Mouse (Mus musculus) kidney, postnatal 0 days (tissue): Measurements from ENCODE around the gene Ip6k1. TPM values are rescaled to one million over a fixed set of nuclear protein-coding genes. Genes with fewer than 3 reads are reported as not detected.
A peak's percentile ranks its signal among the peaks of the same experiment; 100 is the strongest.

Experiments used
- ATAC-seq: fragments of 200-750 bp; cut with Nextera tagmentation; replicated peaks from 2 replicates; pipeline ENCODE4 v1.8.0; 2017; ENCODE audit warnings: low read depth, moderate number of reproducible peaks, moderate TSS enrichment, moderate library complexity; ENCODE audit not compliant: low FRiP score
- DNase-seq: peaks from one replicate; pipeline ENCODE4 v3.0.0-alpha.2; 2016; ENCODE audit warnings: low spot score
- H3K27ac ChIP-seq: fragments of 300-500 bp; sonication (generic); 2 replicates; pipeline ENCODE4 v1.5.1; 2014; ENCODE audit warnings: mild to moderate bottlenecking
- H3K27me3 ChIP-seq: fragments of 300-500 bp; sonication (generic); 2 replicates; pipeline ENCODE4 v1.6.1; 2014; ENCODE audit warnings: low read length, mixed read lengths; ENCODE audit not compliant: insufficient read depth
- H3K36me3 ChIP-seq: fragments of 300-500 bp; sonication (generic); 2 replicates; pipeline ENCODE4 v1.6.1; 2014; ENCODE audit warnings: low read length, mixed read lengths; ENCODE audit not compliant: insufficient read depth
- H3K4me1 ChIP-seq: fragments of 300-500 bp; sonication (generic); replicated peaks from 2 replicates; pipeline ENCODE4 v1.6.1; 2014; ENCODE audit warnings: antibody characterized with exemption, low read length, mixed read lengths; ENCODE audit not compliant: insufficient read depth
- H3K4me2 ChIP-seq: fragments of 300-500 bp; sonication (generic); 2 replicates; pipeline ENCODE4 v1.6.1; 2014; ENCODE audit warnings: mild to moderate bottlenecking, low read length, moderate library complexity, mixed read lengths
- H3K4me3 ChIP-seq: fragments of 300-500 bp; sonication (generic); replicated peaks from 2 replicates; pipeline ENCODE4 v1.5.1; 2014; ENCODE audit warnings: low read depth, low read length
- H3K9ac ChIP-seq: fragments of 300-500 bp; sonication (generic); 2 replicates; pipeline ENCODE4 v1.6.1; 2014; ENCODE audit warnings: low read depth, low read length
- H3K9me3 ChIP-seq: fragments of 300-500 bp; sonication (generic); replicated peaks from 2 replicates; pipeline ENCODE4 v1.6.1; 2016; ENCODE audit warnings: low read length, inconsistent platforms, mixed read lengths
- CTCF ChIP-seq: IDR thresholded peaks from 2 replicates; pipeline ENCODE4 v1.5.1; 2016; ENCODE audit warnings: antibody characterized with exemption, low read depth, mild to moderate bottlenecking, moderate library complexity
- WGBS: fragments of 180-500 bp; shearing (Covaris S2); extraction: QIAGEN DNeasy Blood & Tissue Kit; methylation state at CpG from one replicate; pipeline ENCODE4 v1.1.7; 2014; 5-methylcytosine and 5-hydroxymethylcytosine counted together
- polyA plus RNA-seq: library from polyadenylated mRNA; unstranded; fragments of >200 nt; fragmentation: Nextera tagmentation; extraction: Ambion mirVana; gene quantifications from 2 replicates; pipeline ENCODE4 v1.2.1, GENCODE M21; 2015

Ip6k1 gene
- polyA plus RNA-seq, 1 experiment from 2014 or later, result 46.9 TPM

DNA sequence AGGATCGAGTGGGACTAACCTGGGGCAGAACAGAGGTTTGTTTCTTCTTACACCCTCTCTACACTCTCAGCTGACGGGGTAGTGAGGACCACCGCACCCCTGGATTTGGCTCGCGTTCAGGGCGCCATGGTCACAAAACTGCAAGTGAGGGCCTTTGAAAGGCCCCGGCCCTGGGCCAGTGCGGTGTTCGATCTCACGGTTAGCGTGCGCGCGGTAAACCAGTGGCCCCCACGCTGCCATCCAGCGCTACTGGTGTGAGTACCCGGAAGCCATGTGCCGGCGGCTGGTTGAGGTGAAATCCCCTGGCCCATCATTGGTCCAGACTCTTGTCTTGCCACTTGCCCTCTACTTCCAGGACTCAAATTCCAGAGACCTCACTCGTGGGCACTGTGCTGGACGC lies 6.8 kb upstream of the Ip6k1 start:
- Histone ChIP-seq H3K4me1 (no peaks in the 10 kb centered on the region), H3K27ac (no peak overlapping the region), H3K36me3 (no peaks in the 10 kb centered on the region), H3K4me3 (no peak overlapping the region), H3K27me3 (no peaks in the 10 kb centered on the region), H3K4me2 (no peak overlapping the region), H3K9ac (no peak overlapping the region), H3K9me3 (no peaks in the 10 kb centered on the region)
- no peak for TF ChIP-seq CTCF
- ATAC-seq (no peak), DNase-seq (no peak)
- 92% methylated on average over 21 of the region's 21 CpGs for WGBS

DNA sequence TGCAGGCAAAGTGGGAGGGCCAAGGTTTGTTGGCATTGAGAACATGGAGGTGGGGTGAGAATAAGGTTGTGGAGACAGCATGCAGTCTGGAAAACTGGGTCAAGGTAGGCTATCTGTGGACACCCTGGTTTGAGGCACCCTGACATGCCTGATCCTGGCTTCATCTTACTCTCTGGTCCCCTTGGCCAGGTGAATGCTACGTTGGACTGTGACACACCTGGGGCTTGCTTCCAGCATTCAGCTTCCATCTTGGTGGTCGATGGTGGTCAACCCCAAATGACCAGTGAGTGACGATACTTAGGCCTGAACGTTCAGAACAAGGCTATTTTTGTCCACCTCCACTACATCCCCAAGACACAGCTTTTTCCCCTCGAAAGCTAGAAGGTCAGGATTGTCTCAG lies 6.3 kb upstream of the Ip6k1 start, which contains the start of gene Gm20662:
Gene Gm20662, plus strand, starts transcription at position 301 of the 400 bp plus-strand sequence.
- H3K27me3 ChIP-seq, result no peaks in the 10 kb centered on the region
- H3K27ac ChIP-seq, result no peak within 1 kb of the TSS
- no peak within 1 kb of the TSS for H3K4me2 ChIP-seq
- H3K4me1 ChIP-seq, result no peaks in the 10 kb centered on the region
- no peak for TF ChIP-seq CTCF
- no peak within 1 kb of the TSS for H3K4me3 ChIP-seq
- no peak for ATAC-seq
- no peaks in the 10 kb centered on the region for H3K36me3 ChIP-seq
- 91% methylated on average over 5 of the region's 5 CpGs for WGBS
- no peaks in the 10 kb centered on the region for H3K9me3 ChIP-seq
- no peak within 1 kb of the TSS for H3K9ac ChIP-seq
- no peak for DNase-seq

DNA sequence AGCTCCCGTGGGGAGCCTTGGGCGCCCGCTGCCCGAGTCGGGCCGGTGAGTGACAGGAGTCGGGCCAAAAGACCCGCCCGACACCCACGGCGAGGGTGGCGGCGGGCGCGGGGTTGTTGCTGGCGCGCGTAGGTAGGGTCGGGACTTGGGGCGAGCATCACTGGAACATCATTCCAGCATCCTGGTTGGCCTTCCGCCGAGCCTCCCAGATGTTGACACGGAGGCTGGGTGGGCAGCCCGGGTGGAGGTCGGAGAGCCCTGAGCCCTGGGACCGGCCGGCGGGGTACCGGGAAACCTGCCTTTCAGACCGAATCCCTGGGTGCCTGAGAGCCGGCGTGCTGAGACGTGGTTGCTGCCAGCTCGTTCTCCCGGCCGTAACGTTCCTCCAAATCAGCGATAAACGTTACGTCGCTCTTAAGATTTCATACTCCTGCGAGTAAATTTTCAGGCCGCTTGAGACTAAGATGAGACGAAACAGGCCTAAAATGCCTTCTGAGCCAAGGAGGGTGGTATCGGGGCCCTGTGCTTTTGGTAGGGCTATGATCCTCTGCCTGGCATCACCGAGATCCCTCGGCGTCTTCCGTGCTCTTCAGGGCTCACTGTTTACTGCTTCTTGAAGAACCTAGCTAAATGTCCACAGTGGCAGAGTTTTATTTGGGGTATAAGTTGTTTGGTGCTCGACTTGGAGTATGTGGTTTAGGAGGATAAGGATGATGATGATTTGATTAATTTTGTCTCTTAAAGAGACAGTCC lies 653 bp downstream of the Ip6k1 start:
- Histone ChIP-seq H3K27me3 (no peaks in the 10 kb centered on the region), H3K9me3 (no peaks in the 10 kb centered on the region), H3K36me3 (no peaks in the 10 kb centered on the region), H3K4me1 (peaks cover 13% of the 10 kb centered on the region; the same call in 1 of the 2 replicates), H3K27ac (peak overlapping the region; percentile 95), H3K4me2 (peak overlapping the region; percentile 72), H3K9ac (peak overlapping the region; percentile 99), H3K4me3 (peak overlapping the region; percentile 97)
- ATAC-seq (no peak; the same call in 1 of the 2 replicates), DNase-seq (peak; percentile 48)
- WGBS, result under 1% methylated on average over 50 of the region's 50 CpGs
- TF ChIP-seq CTCF, result no peak

DNA sequence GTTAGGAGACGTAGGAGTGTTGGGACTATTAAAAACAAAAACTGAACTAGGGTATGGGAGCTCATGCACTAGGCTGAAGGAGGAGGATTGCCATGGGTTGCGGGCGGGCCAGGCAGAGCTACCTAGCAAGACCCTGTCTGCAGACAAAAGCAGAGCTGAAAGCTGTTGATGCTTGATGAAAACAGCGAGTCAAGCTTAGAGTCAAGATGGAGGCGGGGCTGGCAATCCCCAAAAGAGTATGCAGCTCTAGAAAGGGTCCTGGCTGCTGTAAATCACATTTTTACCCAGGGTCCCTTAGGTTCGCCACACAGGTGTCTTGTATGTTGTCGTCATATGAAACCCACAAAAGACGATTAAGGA lies 1.2 kb downstream of the Ip6k1 start:
- H3K36me3 ChIP-seq, result no peaks in the 10 kb centered on the region
- DNase-seq (peak; percentile 37), ATAC-seq (no peak)
- no peaks in the 10 kb centered on the region for H3K9me3 ChIP-seq
- H3K9ac ChIP-seq, result peak overlapping the region; percentile 99
- 8% methylated on average over 8 of the region's 8 CpGs for WGBS
- peak overlapping the region; percentile 97 for H3K4me3 ChIP-seq
- H3K27ac ChIP-seq, result peak overlapping the region; percentile 95; the same call in 1 of the 2 replicates
- TF ChIP-seq CTCF, result no peak
- no peaks in the 10 kb centered on the region for H3K27me3 ChIP-seq
- H3K4me2 ChIP-seq, result peak overlapping the region; percentile 72
- H3K4me1 ChIP-seq, result peaks cover 13% of the 10 kb centered on the region; the same call in 1 of the 2 replicates

DNA sequence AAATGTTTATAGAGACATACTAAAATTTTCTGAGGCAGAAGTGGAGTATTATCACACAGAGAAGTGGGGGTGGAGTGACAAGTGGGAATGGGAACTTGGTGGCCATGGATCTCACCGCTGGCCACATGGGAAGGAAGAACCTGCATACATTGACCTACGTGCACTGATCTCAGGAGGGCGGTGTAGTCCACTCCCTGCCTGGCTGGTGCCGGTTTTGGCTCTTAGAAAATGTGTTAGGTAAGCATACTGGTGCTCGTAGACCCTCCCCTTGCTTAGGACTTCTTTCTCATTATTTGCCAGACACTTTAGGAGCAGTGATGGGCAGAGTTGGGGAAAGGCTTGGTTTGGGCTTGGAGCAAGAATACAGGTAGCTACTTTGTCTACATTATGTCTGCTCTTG lies 5.7 kb downstream of the Ip6k1 start:
- no peak overlapping the region for H3K9ac ChIP-seq
- WGBS, result 84% methylated on average over 5 of the region's 5 CpGs
- 0 out of 2 replicates have a peak, but pooled peaks cover 5% of the 10 kb centered on the region for H3K4me1 ChIP-seq
- H3K4me3 ChIP-seq, result no peak overlapping the region
- ATAC-seq (no peak), DNase-seq (no peak)
- 0 out of 2 replicates have a peak, but pooled peaks cover 2% of the 10 kb centered on the region for H3K36me3 ChIP-seq
- TF ChIP-seq CTCF, result no peak
- no peak overlapping the region for H3K4me2 ChIP-seq
- no peak overlapping the region for H3K27ac ChIP-seq
- H3K9me3 ChIP-seq, result no peaks in the 10 kb centered on the region
- no peaks in the 10 kb centered on the region for H3K27me3 ChIP-seq

DNA sequence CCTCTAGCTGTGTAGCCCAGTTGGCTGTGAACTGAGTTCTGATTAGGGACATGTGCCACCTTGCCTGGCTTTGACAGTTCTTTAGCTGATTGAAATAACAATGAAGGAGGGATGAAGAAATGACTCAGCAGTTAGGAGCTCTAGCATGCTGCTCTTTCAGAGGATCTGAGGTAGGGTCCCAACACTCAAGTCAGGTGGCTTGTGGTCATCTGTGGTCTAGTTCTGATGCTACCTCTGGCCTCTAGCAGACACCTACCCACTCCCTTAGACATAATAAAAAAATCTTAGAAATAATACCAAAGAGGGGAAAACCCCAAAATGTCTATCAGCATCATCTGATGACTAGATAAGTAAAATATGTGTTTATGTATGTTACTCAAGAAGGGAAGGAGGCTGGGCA lies 8.1 kb downstream of the Ip6k1 start:
- H3K27ac ChIP-seq, result no peak overlapping the region
- H3K36me3 ChIP-seq, result 0 out of 2 replicates have a peak, but pooled peaks cover 2% of the 10 kb centered on the region
- no peak overlapping the region for H3K4me3 ChIP-seq
- no peak overlapping the region for H3K9ac ChIP-seq
- ATAC-seq, result no peak
- H3K27me3 ChIP-seq, result no peaks in the 10 kb centered on the region
- H3K9me3 ChIP-seq, result no peaks in the 10 kb centered on the region
- no peak overlapping the region for H3K4me2 ChIP-seq
- no peak for TF ChIP-seq CTCF
- DNase-seq, result no peak
- no peaks in the 10 kb centered on the region for H3K4me1 ChIP-seq
